Mouse (Mus musculus) heart, adult 2 months (tissue): ENCODE results near the gene C2cd4a. TPM values are rescaled to one million over a fixed set of nuclear protein-coding genes. Genes with fewer than 3 reads are reported as not detected.

Source experiments
- DNase-seq, 2 experiments: peaks; one replicate each; pipeline ENCODE4 v3.0.0; 2021
- H3K27ac ChIP-seq: fragments of 200-600 bp; 2 replicates; pipeline ENCODE4 v1.8.1; 2022
- H3K27me3 ChIP-seq: fragments of 200-500 bp; 2 replicates; pipeline ENCODE4 v1.6.1; 2012; ENCODE audit warnings: mild to moderate bottlenecking, low read length, inconsistent platforms, mixed read lengths; ENCODE audit not compliant: control insufficient read depth, insufficient read depth
- H3K36me3 ChIP-seq: fragments of 200-500 bp; 2 replicates; pipeline ENCODE4 v1.6.1; 2012; ENCODE audit warnings: low read length, inconsistent platforms; ENCODE audit not compliant: control insufficient read depth, insufficient read depth
- H3K4me1 ChIP-seq: fragments of 200-500 bp; 2 replicates; pipeline ENCODE4 v1.6.1; 2011; ENCODE audit warnings: low read length; ENCODE audit not compliant: control insufficient read depth, insufficient read depth
- H3K4me3 ChIP-seq: fragments of 200-600 bp; 2 replicates; pipeline ENCODE4 v1.8.1; 2022
- H3K79me2 ChIP-seq: fragments of 200-500 bp; replicated peaks from 2 replicates; pipeline ENCODE4 v1.6.1; 2012; ENCODE audit warnings: mild to moderate bottlenecking, inconsistent platforms, low read length, moderate library complexity, mixed read lengths; ENCODE audit not compliant: control insufficient read depth, insufficient read depth
- H3K9ac ChIP-seq: fragments of 200-500 bp; 2 replicates; pipeline ENCODE4 v1.6.1; 2012; ENCODE audit warnings: low read depth, mild to moderate bottlenecking, control low read depth, inconsistent platforms, low read length, mixed read lengths
- CTCF ChIP-seq: fragments of 200-600 bp; IDR thresholded peaks from 2 replicates; pipeline ENCODE4 v1.8.1; 2022; ENCODE audit warnings: antibody characterized with exemption, mild to moderate bottlenecking, moderate library complexity
- EP300 ChIP-seq: fragments of 200-500 bp; IDR thresholded peaks from 2 replicates; pipeline ENCODE4 v1.6.1; 2011; ENCODE audit warnings: low read depth, low read length, control low read depth; ENCODE audit not compliant: insufficient read depth
- POLR2A ChIP-seq: fragments of 200-500 bp; IDR thresholded peaks from 2 replicates; pipeline ENCODE4 v1.6.1; 2011; ENCODE audit warnings: mild to moderate bottlenecking, low read depth, low read length, control low read depth; ENCODE audit not compliant: insufficient read depth
- WGBS: fragments of 180-500 bp; shearing (Covaris S2); methylation state at CpG from one replicate; pipeline ENCODE4 v1.1.7; 2018; 5-methylcytosine and 5-hydroxymethylcytosine counted together
- intact Hi-C: fragments of 180-260 bp; cut with DNase I; formaldehyde crosslinking; loops from one replicate; pipeline ENCODE4 v1.15.1; 2025
- polyA plus RNA-seq: library from polyadenylated mRNA; depleted of rRNA; stranded (reverse); fragments of >200 nt; gene quantifications from 2 replicates; pipeline ENCODE4 v1.2.3, GENCODE M21; 2012
- total RNA-seq, 2 experiments: library from RNA; stranded (reverse); gene quantifications; 2 replicates each; pipeline ENCODE4 v1.2.3; 2021

The C2cd4a gene
- total and polyA plus RNA-seq, 3 experiments: 0.08 TPM; not detected in 2

DNA sequence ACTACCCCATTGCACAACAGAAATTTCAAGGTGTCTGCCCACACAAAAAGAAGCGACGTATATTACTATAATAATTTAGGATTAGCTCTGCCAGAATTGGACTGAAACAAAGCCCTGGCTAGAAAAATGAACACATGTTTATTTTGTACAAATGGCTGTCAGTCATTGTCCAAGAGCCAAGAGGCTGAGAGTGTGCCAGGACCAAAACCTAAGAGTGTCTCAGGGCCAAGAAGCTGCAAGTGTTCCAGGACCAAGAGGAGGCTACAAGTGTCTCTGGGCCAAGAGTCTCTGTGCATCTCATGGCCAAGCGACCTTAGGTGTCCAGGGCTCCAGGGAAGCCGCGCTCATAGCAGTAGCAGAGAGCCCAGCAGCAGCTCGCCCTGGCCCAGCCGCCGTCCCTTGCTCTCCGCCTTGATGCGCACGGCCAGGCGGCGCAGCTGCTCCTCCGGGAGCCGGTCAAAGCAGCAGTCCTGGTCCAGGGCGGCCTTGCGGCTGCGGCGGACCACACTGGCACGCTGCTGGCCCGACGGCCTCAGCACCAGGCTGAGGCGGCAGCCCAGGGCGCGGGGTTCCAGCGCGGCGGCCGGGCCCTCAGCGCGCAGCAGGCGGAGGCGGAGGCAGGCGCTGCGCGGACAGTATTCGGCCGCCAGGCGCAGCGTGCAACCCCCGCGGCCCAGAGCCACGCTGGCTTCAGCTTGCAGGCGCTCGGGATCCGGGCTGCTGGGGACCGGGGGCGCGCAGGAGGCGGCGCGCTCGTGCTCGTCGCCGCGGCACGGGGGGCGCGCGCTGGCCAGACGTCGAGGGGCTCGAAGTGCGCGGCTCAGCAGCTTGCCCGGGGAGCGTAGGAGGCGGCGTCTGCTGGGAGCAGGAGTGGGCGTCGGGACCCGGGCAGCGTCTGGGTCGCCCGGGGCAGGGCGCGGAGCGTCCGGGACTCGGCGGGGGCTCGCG, 1.4 kb downstream of the C2cd4a start:
- peaks cover 5% of the 10 kb centered on the region for H3K27me3 ChIP-seq
- intact Hi-C loops: no loop called here

GRCm38 (mm10) chr9:67828182-67828581, 3.9 kb downstream of the C2cd4a start:
- H3K4me1 ChIP-seq: peaks cover 3% of the 10 kb centered on the region
- intact Hi-C loops: loop anchor here (1.0 to 2.0 kb wide), 3 partner anchors 23 to 143 kb away; no protein-coding TSS in a partner anchor
- H3K27ac ChIP-seq: no peak overlapping the region
- peaks cover 5% of the 10 kb centered on the region for H3K27me3 ChIP-seq
- 8% methylated on average over 3 of the region's 3 CpGs for WGBS
- no peak for TF ChIP-seq POLR2A
- TF ChIP-seq CTCF: peak; percentile 91
- TF ChIP-seq EP300: 0 out of 2 replicates have a peak, but pooled peaks have one; percentile 38
- H3K9ac ChIP-seq: no peak overlapping the region
- H3K79me2 ChIP-seq: no peaks in the 10 kb centered on the region
- no peaks in the 10 kb centered on the region for H3K36me3 ChIP-seq
- DNase-seq: peak; percentile 39 to 59
- no peak overlapping the region for H3K4me3 ChIP-seq

More for the DNA sequence above, 1.4 kb downstream of the C2cd4a start:
- peak overlapping the region; percentile 46 for H3K4me3 ChIP-seq
- no peak overlapping the region for H3K27ac ChIP-seq
- TF ChIP-seq POLR2A: no peak
- no peak for TF ChIP-seq EP300
- TF ChIP-seq CTCF: no peak
- DNase-seq: peak; percentile 52 to 66
- peaks cover 3% of the 10 kb centered on the region for H3K4me1 ChIP-seq
- 3% methylated on average over 82 of the region's 84 CpGs for WGBS
- H3K36me3 ChIP-seq: no peaks in the 10 kb centered on the region
- H3K9ac ChIP-seq: peak overlapping the region; percentile 62
- no peaks in the 10 kb centered on the region for H3K79me2 ChIP-seq

GRCm38 (mm10) chr9:67825527-67825926, 6.6 kb downstream of the C2cd4a start:
- Histone ChIP-seq H3K4me3 (no peak overlapping the region), H3K9ac (no peak overlapping the region), H3K36me3 (no peaks in the 10 kb centered on the region), H3K27me3 (no peaks in the 10 kb centered on the region; the same call in 1 of the 2 replicates), H3K79me2 (no peaks in the 10 kb centered on the region), H3K4me1 (peaks cover 2% of the 10 kb centered on the region), H3K27ac (no peak overlapping the region)
- intact Hi-C loops: no loop called here
- TF ChIP-seq CTCF (peak; percentile 15; the same call in 1 of the 2 replicates), POLR2A (no peak)
- DNase-seq: no peak
- 89% methylated on average over 7 of the region's 7 CpGs for WGBS

DNA sequence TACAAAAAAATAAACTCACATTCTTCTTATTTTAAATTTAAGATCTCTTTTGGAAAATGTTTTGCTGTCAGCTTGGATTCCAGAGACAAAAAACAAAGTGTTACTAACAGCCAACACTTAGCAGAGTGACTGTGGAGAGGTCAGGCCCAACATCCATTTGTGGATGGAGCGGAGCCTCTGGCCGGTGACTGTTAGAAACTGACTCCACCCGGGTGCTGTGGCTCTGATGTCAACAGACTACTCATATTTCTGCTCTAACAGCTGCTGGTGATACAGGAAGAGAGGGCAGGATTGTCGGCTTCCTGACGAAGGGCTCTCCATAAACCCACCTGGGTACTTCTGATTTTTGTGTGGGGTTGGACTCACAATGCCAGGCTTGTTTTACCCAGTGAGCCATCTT, 9.0 kb downstream of the C2cd4a start:
- H3K4me3 ChIP-seq: no peak overlapping the region
- no peak overlapping the region for H3K27ac ChIP-seq
- H3K27me3 ChIP-seq: no peaks in the 10 kb centered on the region
- H3K9ac ChIP-seq: no peak overlapping the region
- H3K4me1 ChIP-seq: peaks cover under 1% of the 10 kb centered on the region; the same call in 1 of the 2 replicates
- no peak for TF ChIP-seq POLR2A
- TF ChIP-seq EP300: no peak
- no peak for TF ChIP-seq CTCF
- no peak for DNase-seq
- H3K79me2 ChIP-seq: no peaks in the 10 kb centered on the region
- H3K36me3 ChIP-seq: no peaks in the 10 kb centered on the region
- WGBS: 44% methylated on average over 5 of the region's 5 CpGs
- intact Hi-C loops: no loop called here

GRCm38 (mm10) chr9:67818668-67818950, 13.5 kb downstream of the C2cd4a start:
- no peaks in the 10 kb centered on the region for H3K36me3 ChIP-seq
- peaks cover 4% of the 10 kb centered on the region for H3K4me1 ChIP-seq
- H3K4me3 ChIP-seq: no peak overlapping the region
- 65% methylated on average over 4 of the region's 4 CpGs for WGBS
- intact Hi-C loops: no loop called here
- peak overlapping the region; percentile 60; the same call in 1 of the 2 replicates for H3K27ac ChIP-seq
- DNase-seq: no peak
- no peak overlapping the region for H3K9ac ChIP-seq
- H3K27me3 ChIP-seq: no peaks in the 10 kb centered on the region
- no peak for TF ChIP-seq CTCF
- TF ChIP-seq POLR2A: no peak
- no peak for TF ChIP-seq EP300
- H3K79me2 ChIP-seq: no peaks in the 10 kb centered on the region

DNA sequence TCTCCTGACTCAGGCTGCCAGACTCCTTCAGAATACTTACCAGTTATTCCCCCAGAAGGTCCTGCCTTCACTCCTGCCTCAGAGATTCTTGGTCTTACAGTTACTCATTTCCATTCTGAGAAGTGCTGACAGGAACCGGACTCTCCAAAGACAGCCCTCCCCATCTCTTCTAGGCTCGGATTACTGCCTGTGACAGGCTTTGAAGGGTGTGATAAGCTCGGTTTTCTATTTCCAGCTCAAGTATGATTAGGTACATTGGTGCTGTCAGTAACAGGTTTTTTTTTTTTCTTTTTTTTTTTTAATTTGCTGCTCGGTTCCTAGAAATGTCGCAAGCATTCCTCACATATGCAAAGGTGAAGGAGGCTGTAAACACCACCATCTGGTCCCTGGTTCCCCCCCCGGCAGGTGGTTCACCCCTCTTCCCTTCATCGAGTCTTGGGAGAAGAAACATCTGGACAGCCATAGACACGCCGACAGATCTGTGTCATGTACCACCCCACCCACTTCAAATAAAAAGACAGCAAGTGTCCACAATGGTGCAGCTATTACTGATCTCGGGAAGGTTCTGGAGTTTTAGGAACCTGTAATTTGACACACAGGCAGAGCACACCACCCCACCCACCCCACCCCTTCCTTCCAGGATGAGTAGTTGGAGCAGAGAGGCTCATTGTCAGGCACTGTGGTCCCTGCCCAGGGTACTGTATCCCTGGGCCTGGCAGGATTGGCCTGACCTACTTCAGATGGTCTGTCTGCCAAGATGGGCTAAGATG, 14.0 kb downstream of the C2cd4a start:
- H3K4me3 ChIP-seq: peak overlapping the region; percentile 20; the same call in 1 of the 2 replicates
- no peaks in the 10 kb centered on the region for H3K27me3 ChIP-seq
- no peaks in the 10 kb centered on the region for H3K36me3 ChIP-seq
- peaks cover 6% of the 10 kb centered on the region for H3K4me1 ChIP-seq
- H3K27ac ChIP-seq: peak overlapping the region; percentile 60
- peak overlapping the region; percentile 62 for H3K9ac ChIP-seq
- peak in 1 of 2 experiments; percentile 31 for DNase-seq
- TF ChIP-seq POLR2A: no peak
- no peak for TF ChIP-seq EP300
- TF ChIP-seq CTCF: no peak
- 12% methylated on average over 10 of the region's 10 CpGs for WGBS
- H3K79me2 ChIP-seq: no peaks in the 10 kb centered on the region
- intact Hi-C loops: no loop called here
